Mouse (Mus musculus) ES-Bruce4 (cell line): ENCODE measurements around the gene Snapc3.

Source experiments
- CTCF ChIP-seq: IDR thresholded peaks from one replicate; pipeline ENCODE4 v1.8.1; 2011; ENCODE audit warnings: low read depth, low read length
- POLR2A ChIP-seq: IDR thresholded peaks from one replicate; pipeline ENCODE4 v1.8.1; 2011; ENCODE audit warnings: low read length; ENCODE audit not compliant: insufficient read depth

- no peak for TF ChIP-seq CTCF
- TF ChIP-seq POLR2A: no peak
Measured at GRCm38 (mm10) chr4:83423641-83424040, 6.1 kb downstream of the Snapc3 start.
